Mouse (Mus musculus): ENCODE data around the gene Camk2g.

DNA sequence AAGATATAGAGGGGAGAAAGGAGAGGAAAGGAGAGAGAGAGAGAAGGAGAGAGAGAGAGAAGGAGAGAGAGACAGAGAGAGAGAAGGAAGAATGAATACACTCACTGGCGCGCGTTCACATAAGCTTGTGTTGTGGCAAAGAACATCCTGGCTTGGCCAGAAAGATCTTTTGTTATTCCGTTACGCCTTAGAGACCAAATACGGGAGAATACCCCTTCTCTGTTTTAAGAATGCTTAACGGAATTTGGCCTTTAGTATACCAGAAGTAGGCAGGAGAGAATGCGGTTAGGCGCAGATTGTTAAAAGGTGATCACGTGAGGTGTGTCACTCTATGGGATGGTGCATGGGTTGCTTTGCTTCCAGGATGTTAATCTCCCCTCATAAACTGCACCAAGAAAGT lies 85.6 kb downstream of the Camk2g start:
- TF ChIP-seq ETS1 (IDR thresholded peaks at IDR 0.05; ENCODE audit: low read depth, low read length) (no peak), EP300 (IDR thresholded peaks at IDR 0.05; ENCODE audit: low read depth in 1 of 2, low read length in 2 of 2) (no peak), UBTF (IDR thresholded peaks at IDR 0.05; ENCODE audit: borderline replicate concordance, insufficient read depth, low read depth, low read length) (no peak), MAX (IDR thresholded peaks at IDR 0.05; ENCODE audit: low read length) (no peak), GATA1 (IDR thresholded peaks at IDR 0.05; ENCODE audit: low read depth, low read length) (no peak), CTCF (IDR thresholded peaks at IDR 0.05 in 2 of 3, conservative IDR thresholded peaks at IDR 0.05 in 1 of 3; ENCODE audit: control insufficient read depth in 1 of 3, insufficient read depth in 1 of 3, low read depth in 2 of 3, low read length in 3 of 3, poor library complexity in 1 of 3, severe bottlenecking in 1 of 3) (no peak), POLR2A (IDR thresholded peaks at IDR 0.05; ENCODE audit: control insufficient read depth in 1 of 2, insufficient read depth in 1 of 2, low read depth in 1 of 2, low read length in 2 of 2, poor library complexity in 1 of 2) (no peak), TBP (IDR thresholded peaks at IDR 0.05; ENCODE audit: low read depth, low read length) (no peak), ZMIZ1 (IDR thresholded peaks at IDR 0.05; ENCODE audit: low read depth, low read length) (no peak)
